Mouse (Mus musculus): ENCODE results near the gene Atp23. TPM values are rescaled to one million over a fixed set of nuclear protein-coding genes. Genes with fewer than 3 reads are reported as not detected.

Atp23 gene
- polyA plus RNA-seq, 1 experiment, result 10.3 TPM

- TF ChIP-seq CTCF (IDR thresholded peaks at IDR 0.05; ENCODE audit: control insufficient read depth, insufficient read depth, insufficient replicate concordance, low read depth, low read length) (no peak), POLR2A (IDR thresholded peaks at IDR 0.05; ENCODE audit: control insufficient read depth, low read depth, low read length) (no peak)
- Histone ChIP-seq H3K4me3 (ENCODE audit: control insufficient read depth, low read depth, low read length) (no peak overlapping the region), H3K27me3 (ENCODE audit: control insufficient read depth, insufficient read depth, low read length) (no peaks in the 10 kb centered on the region), H3K27ac (ENCODE audit: control insufficient read depth, insufficient read depth, low read depth, low read length) (no peak overlapping the region), H3K4me1 (ENCODE audit: control insufficient read depth, insufficient read depth, low read length) (peaks cover 5% of the 10 kb centered on the region), H3K36me3 (ENCODE audit: control insufficient read depth, insufficient read depth, low read length) (peaks cover 3% of the 10 kb centered on the region)
Observed at GRCm38 (mm10) chr10:126894061-126894460, 7.1 kb downstream of the Atp23 start.

GRCm38 (mm10) chr10:126893145-126893544 lies 8.0 kb downstream of the Atp23 start:
- Histone ChIP-seq H3K4me1 (ENCODE audit: control insufficient read depth, insufficient read depth, low read length) (peaks cover 5% of the 10 kb centered on the region), H3K4me3 (ENCODE audit: control insufficient read depth, low read depth, low read length) (no peak overlapping the region), H3K27ac (ENCODE audit: control insufficient read depth, insufficient read depth, low read depth, low read length) (no peak overlapping the region), H3K27me3 (ENCODE audit: control insufficient read depth, insufficient read depth, low read length) (no peaks in the 10 kb centered on the region), H3K36me3 (ENCODE audit: control insufficient read depth, insufficient read depth, low read length) (peaks cover 3% of the 10 kb centered on the region)
- TF ChIP-seq POLR2A (IDR thresholded peaks at IDR 0.05; ENCODE audit: control insufficient read depth, low read depth, low read length), result no peak
- TF ChIP-seq CTCF (IDR thresholded peaks at IDR 0.05; ENCODE audit: control insufficient read depth, insufficient read depth, insufficient replicate concordance, low read depth, low read length), result no peak

GRCm38 (mm10) chr10:126873755-126874154 lies 27.4 kb downstream of the Atp23 start:
- no peak for TF ChIP-seq CTCF (IDR thresholded peaks at IDR 0.05; ENCODE audit: control insufficient read depth, insufficient read depth, insufficient replicate concordance, low read depth, low read length)
- no peak for TF ChIP-seq POLR2A (IDR thresholded peaks at IDR 0.05; ENCODE audit: control insufficient read depth, low read depth, low read length)
- Histone ChIP-seq H3K4me1 (ENCODE audit: control insufficient read depth, insufficient read depth, low read length) (no peaks in the 10 kb centered on the region; the same call in none of the 2 replicates), H3K4me3 (ENCODE audit: control insufficient read depth, low read depth, low read length) (no peak overlapping the region), H3K27me3 (ENCODE audit: control insufficient read depth, insufficient read depth, low read length) (no peaks in the 10 kb centered on the region), H3K27ac (ENCODE audit: control insufficient read depth, insufficient read depth, low read depth, low read length) (no peak overlapping the region), H3K36me3 (ENCODE audit: control insufficient read depth, insufficient read depth, low read length) (no peaks in the 10 kb centered on the region)

- H3K4me3 ChIP-seq (ENCODE audit: control insufficient read depth, low read depth, low read length), result no peak overlapping the region
- no peaks in the 10 kb centered on the region for H3K36me3 ChIP-seq (ENCODE audit: control insufficient read depth, insufficient read depth, low read length)
- no peak overlapping the region for H3K27ac ChIP-seq (ENCODE audit: control insufficient read depth, insufficient read depth, low read depth, low read length)
- H3K27me3 ChIP-seq (ENCODE audit: control insufficient read depth, insufficient read depth, low read length), result no peaks in the 10 kb centered on the region
- no peaks in the 10 kb centered on the region; the same call in none of the 2 replicates for H3K4me1 ChIP-seq (ENCODE audit: control insufficient read depth, insufficient read depth, low read length)
- TF ChIP-seq CTCF (IDR thresholded peaks at IDR 0.05; ENCODE audit: control insufficient read depth, insufficient read depth, insufficient replicate concordance, low read depth, low read length) (no peak), POLR2A (IDR thresholded peaks at IDR 0.05; ENCODE audit: control insufficient read depth, low read depth, low read length) (no peak)
Observed at GRCm38 (mm10) chr10:126872256-126872655, 28.9 kb downstream of the Atp23 start.

GRCm38 (mm10) chr10:126869372-126870318 lies 31.5 kb downstream of the Atp23 start:
- TF ChIP-seq POLR2A (IDR thresholded peaks at IDR 0.05; ENCODE audit: control insufficient read depth, low read depth, low read length), result no peak
- TF ChIP-seq CTCF (IDR thresholded peaks at IDR 0.05; ENCODE audit: control insufficient read depth, insufficient read depth, insufficient replicate concordance, low read depth, low read length), result peak; percentile 80; the same call in 1 of the 2 replicates
- H3K4me1 ChIP-seq (ENCODE audit: control insufficient read depth, insufficient read depth, low read length), result no peaks in the 10 kb centered on the region; the same call in none of the 2 replicates
- no peak overlapping the region for H3K27ac ChIP-seq (ENCODE audit: control insufficient read depth, insufficient read depth, low read depth, low read length)
- peak overlapping the region; percentile 0; the same call in 1 of the 2 replicates for H3K4me3 ChIP-seq (ENCODE audit: control insufficient read depth, low read depth, low read length)
- no peaks in the 10 kb centered on the region for H3K36me3 ChIP-seq (ENCODE audit: control insufficient read depth, insufficient read depth, low read length)
- H3K27me3 ChIP-seq (ENCODE audit: control insufficient read depth, insufficient read depth, low read length), result no peaks in the 10 kb centered on the region

- Histone ChIP-seq H3K36me3 (ENCODE audit: control insufficient read depth, insufficient read depth, low read length) (no peaks in the 10 kb centered on the region), H3K4me3 (ENCODE audit: control insufficient read depth, low read depth, low read length) (no peak overlapping the region), H3K4me1 (ENCODE audit: control insufficient read depth, insufficient read depth, low read length) (peaks cover 6% of the 10 kb centered on the region), H3K27me3 (ENCODE audit: control insufficient read depth, insufficient read depth, low read length) (no peaks in the 10 kb centered on the region), H3K27ac (ENCODE audit: control insufficient read depth, insufficient read depth, low read depth, low read length) (no peak overlapping the region)
- TF ChIP-seq CTCF (IDR thresholded peaks at IDR 0.05; ENCODE audit: control insufficient read depth, insufficient read depth, insufficient replicate concordance, low read depth, low read length), result no peak
- no peak for TF ChIP-seq POLR2A (IDR thresholded peaks at IDR 0.05; ENCODE audit: control insufficient read depth, low read depth, low read length)
Observed at GRCm38 (mm10) chr10:126865284-126865683, 35.9 kb downstream of the Atp23 start.

GRCm38 (mm10) chr10:126862193-126862592 lies 39.0 kb downstream of the Atp23 start:
- no peaks in the 10 kb centered on the region for H3K27me3 ChIP-seq (ENCODE audit: control insufficient read depth, insufficient read depth, low read length)
- no peak overlapping the region for H3K27ac ChIP-seq (ENCODE audit: control insufficient read depth, insufficient read depth, low read depth, low read length)
- peaks cover 11% of the 10 kb centered on the region for H3K4me1 ChIP-seq (ENCODE audit: control insufficient read depth, insufficient read depth, low read length)
- peak overlapping the region; percentile 38 for H3K4me3 ChIP-seq (ENCODE audit: control insufficient read depth, low read depth, low read length)
- no peak for TF ChIP-seq POLR2A (IDR thresholded peaks at IDR 0.05; ENCODE audit: control insufficient read depth, low read depth, low read length)
- TF ChIP-seq CTCF (IDR thresholded peaks at IDR 0.05; ENCODE audit: control insufficient read depth, insufficient read depth, insufficient replicate concordance, low read depth, low read length), result no peak
- no peaks in the 10 kb centered on the region for H3K36me3 ChIP-seq (ENCODE audit: control insufficient read depth, insufficient read depth, low read length)
